Mouse (Mus musculus) lung, postnatal 36 days (tissue): ENCODE data around the gene Kank2.

ENCODE experiments used
- DNase-seq: peaks from one replicate; pipeline ENCODE4 v3.0.0; 2022; ENCODE audit warnings: mixed read lengths

The Kank2 gene

GRCm38 (mm10) chr9:21798345-21799009, at the start of gene Kank2:
Kank2 (minus strand) TSS chr9:21798744.
- DNase-seq: peak; percentile 89

GRCm38 (mm10) chr9:21847926-21848325, 49.4 kb upstream of the Kank2 start:
- no peak for DNase-seq

- DNase-seq: peak; percentile 44
Measured at GRCm38 (mm10) chr9:21847425-21847824, 48.9 kb upstream of the Kank2 start.

- peak; percentile 90 for DNase-seq
Measured at GRCm38 (mm10) chr9:21846755-21847341, 48.3 kb upstream of the Kank2 start.

GRCm38 (mm10) chr9:21845381-21846080, 47.0 kb upstream of the Kank2 start:
- peak; percentile 67 for DNase-seq

GRCm38 (mm10) chr9:21843086-21843485, 44.5 kb upstream of the Kank2 start:
- no peak for DNase-seq

GRCm38 (mm10) chr9:21842391-21842790, 43.8 kb upstream of the Kank2 start:
- DNase-seq: peak; percentile 80

- no peak for DNase-seq
Measured at GRCm38 (mm10) chr9:21841340-21841739, 42.8 kb upstream of the Kank2 start.

GRCm38 (mm10) chr9:21840115-21840787, 41.7 kb upstream of the Kank2 start:
- DNase-seq: peak; percentile 79

GRCm38 (mm10) chr9:21837690-21838089, 39.1 kb upstream of the Kank2 start:
- no peak for DNase-seq

- peak; percentile 91 for DNase-seq
Measured at GRCm38 (mm10) chr9:21835258-21835912, 36.8 kb upstream of the Kank2 start, which contains the start of gene Angptl8. Angptl8 (plus strand) TSS chr9:21835510.

GRCm38 (mm10) chr9:21831558-21832240, 33.2 kb upstream of the Kank2 start:
- DNase-seq: peak; percentile 35

GRCm38 (mm10) chr9:21830936-21831335, 32.4 kb upstream of the Kank2 start:
- DNase-seq: no peak

- no peak for DNase-seq
Measured at GRCm38 (mm10) chr9:21830461-21830850, 31.9 kb upstream of the Kank2 start.

GRCm38 (mm10) chr9:21829834-21830460, 31.4 kb upstream of the Kank2 start:
- no peak for DNase-seq

- DNase-seq: no peak
Measured at GRCm38 (mm10) chr9:21824366-21824765, 25.8 kb upstream of the Kank2 start.

- DNase-seq: no peak
Measured at GRCm38 (mm10) chr9:21823957-21824356, 25.4 kb upstream of the Kank2 start.

- DNase-seq: no peak
Measured at GRCm38 (mm10) chr9:21822686-21823085, 24.1 kb upstream of the Kank2 start.

- no peak for DNase-seq
Measured at GRCm38 (mm10) chr9:21820183-21820582, 21.6 kb upstream of the Kank2 start.

GRCm38 (mm10) chr9:21819181-21819729, 20.7 kb upstream of the Kank2 start:
- DNase-seq: no peak

- no peak for DNase-seq
Measured at GRCm38 (mm10) chr9:21818561-21818960, 20.0 kb upstream of the Kank2 start.
